Mouse (Mus musculus) right cerebral cortex, postnatal 36 days (tissue): ENCODE measurements around the gene Txlna.

Source experiments
- DNase-seq, 2 experiments: peaks; one replicate each; pipeline ENCODE4 v3.0.0; 2022; ENCODE audit warnings: low spot score in 2 of 2, mixed read lengths in 1 of 2

Gene Txlna

GRCm38 (mm10) chr4:129640638-129641467, at the start of gene Txlna:
Gene Txlna, minus strand, starts transcription at chr4:129641065.
- DNase-seq, result peak; percentile 97

GRCm38 (mm10) chr4:129684531-129684930, 43.7 kb upstream of the Txlna start:
- DNase-seq, result no peak

GRCm38 (mm10) chr4:129683901-129684493, 43.1 kb upstream of the Txlna start:
- DNase-seq, result no peak

- no peak for DNase-seq
Measured at GRCm38 (mm10) chr4:129681837-129682236, 41.0 kb upstream of the Txlna start.

- DNase-seq, result no peak
Measured at GRCm38 (mm10) chr4:129672878-129673449, 32.1 kb upstream of the Txlna start.

- peak; percentile 79 to 82 for DNase-seq
Measured at GRCm38 (mm10) chr4:129672083-129672877, 31.4 kb upstream of the Txlna start, which contains the start of gene Kpna6. Gene Kpna6, minus strand, starts transcription at chr4:129672767.

- no peak for DNase-seq
Measured at GRCm38 (mm10) chr4:129671491-129672082, 30.7 kb upstream of the Txlna start.

- no peak for DNase-seq
Measured at GRCm38 (mm10) chr4:129662255-129662813, 21.5 kb upstream of the Txlna start.

- peak in 1 of 2 experiments; percentile 37 for DNase-seq
Measured at GRCm38 (mm10) chr4:129661584-129661983, 20.7 kb upstream of the Txlna start.

GRCm38 (mm10) chr4:129654770-129655169, 13.9 kb upstream of the Txlna start:
- no peak for DNase-seq

- no peak for DNase-seq
Measured at GRCm38 (mm10) chr4:129650359-129650758, 9.5 kb upstream of the Txlna start.

GRCm38 (mm10) chr4:129648656-129649055, 7.8 kb upstream of the Txlna start:
- no peak for DNase-seq

GRCm38 (mm10) chr4:129645204-129645603, 4.3 kb upstream of the Txlna start:
- DNase-seq, result no peak

GRCm38 (mm10) chr4:129641756-129642155, 891 bp upstream of the Txlna start:
- DNase-seq, result no peak

- DNase-seq, result no peak
Measured at GRCm38 (mm10) chr4:129640101-129640637, 696 bp downstream of the Txlna start.

- DNase-seq, result no peak
Measured at GRCm38 (mm10) chr4:129639221-129639620, 1.6 kb downstream of the Txlna start.

- no peak for DNase-seq
Measured at GRCm38 (mm10) chr4:129633852-129634251, 7.0 kb downstream of the Txlna start.

GRCm38 (mm10) chr4:129631867-129632266, 9.0 kb downstream of the Txlna start:
- DNase-seq, result no peak

- DNase-seq, result no peak
Measured at GRCm38 (mm10) chr4:129630944-129631343, 9.9 kb downstream of the Txlna start.

GRCm38 (mm10) chr4:129626035-129626434, 14.8 kb downstream of the Txlna start:
- DNase-seq, result no peak

- DNase-seq, result no peak
Measured at GRCm38 (mm10) chr4:129625496-129625895, 15.4 kb downstream of the Txlna start.
